Mouse (Mus musculus) gastrocnemius, postnatal 4 days (tissue): ENCODE measurements at regions not wholly inside any gene's neighbourhood (a gene's known extent, or its start where the extent isn't known, plus 50 kb on each side); places are given as distances from the start of the nearest gene placed in this dataset.

Experiments used
- DNase-seq, 2 experiments: peaks; one replicate each; pipeline ENCODE4 v3.0.0; 2021 to 2022; ENCODE audit warnings: low spot score in 2 of 2, mixed read lengths in 2 of 2

DNA sequence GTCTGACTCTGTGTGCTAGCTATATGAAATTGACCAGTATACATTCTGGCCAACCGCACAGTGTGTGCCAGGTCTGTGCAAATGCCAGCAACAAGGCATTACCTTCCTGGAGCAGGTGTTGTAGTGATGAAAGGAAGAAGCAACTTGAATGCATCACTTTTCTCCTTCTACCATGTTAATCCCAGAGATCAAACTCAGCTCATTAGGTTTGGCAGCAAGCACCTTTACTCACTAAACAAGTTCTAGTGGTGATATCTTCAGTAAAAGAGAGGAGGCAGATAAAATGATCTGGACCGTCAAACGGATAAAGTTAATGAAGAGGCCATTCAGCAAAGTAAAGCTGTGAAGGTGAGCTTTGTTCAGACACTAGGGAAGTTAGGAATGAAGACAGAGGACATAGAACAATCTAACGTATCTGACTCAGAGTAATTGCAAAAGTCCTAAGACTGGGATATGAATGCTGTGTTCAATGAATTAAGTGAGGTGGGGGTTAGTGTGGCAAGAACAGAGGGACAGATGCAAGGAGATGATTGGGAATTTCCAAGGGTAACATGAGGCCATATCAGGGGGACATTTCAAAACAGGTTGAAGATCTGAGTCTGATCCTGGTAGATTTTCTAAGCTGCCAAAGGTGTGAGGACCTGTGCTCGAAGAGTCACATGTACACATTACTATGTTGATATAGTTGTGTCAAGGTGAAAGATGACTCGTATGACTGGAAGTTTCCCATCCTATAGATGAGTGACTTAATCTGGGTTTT, 1478.4 kb upstream of the Slc10a2 start:
- DNase-seq, result no peak

DNA sequence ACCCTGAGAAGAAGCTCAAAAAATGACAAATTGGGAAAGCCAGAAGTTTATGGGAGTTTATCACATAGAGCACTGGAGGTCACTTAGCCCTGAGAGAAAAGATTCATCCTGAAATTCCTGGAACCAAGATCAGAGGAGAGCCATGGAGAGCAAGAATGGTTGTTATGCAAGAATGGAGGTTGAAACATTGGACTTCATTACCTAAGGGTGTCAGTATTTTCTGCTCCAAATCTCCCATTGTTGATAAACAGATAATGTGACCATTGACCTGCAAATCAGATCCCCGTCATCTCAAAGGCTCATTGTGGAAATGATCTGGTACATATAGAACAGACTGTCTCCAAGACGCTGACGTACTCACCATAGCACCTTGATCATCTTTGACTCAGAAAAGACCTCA, 1477.6 kb upstream of the Slc10a2 start:
- DNase-seq, result no peak

DNA sequence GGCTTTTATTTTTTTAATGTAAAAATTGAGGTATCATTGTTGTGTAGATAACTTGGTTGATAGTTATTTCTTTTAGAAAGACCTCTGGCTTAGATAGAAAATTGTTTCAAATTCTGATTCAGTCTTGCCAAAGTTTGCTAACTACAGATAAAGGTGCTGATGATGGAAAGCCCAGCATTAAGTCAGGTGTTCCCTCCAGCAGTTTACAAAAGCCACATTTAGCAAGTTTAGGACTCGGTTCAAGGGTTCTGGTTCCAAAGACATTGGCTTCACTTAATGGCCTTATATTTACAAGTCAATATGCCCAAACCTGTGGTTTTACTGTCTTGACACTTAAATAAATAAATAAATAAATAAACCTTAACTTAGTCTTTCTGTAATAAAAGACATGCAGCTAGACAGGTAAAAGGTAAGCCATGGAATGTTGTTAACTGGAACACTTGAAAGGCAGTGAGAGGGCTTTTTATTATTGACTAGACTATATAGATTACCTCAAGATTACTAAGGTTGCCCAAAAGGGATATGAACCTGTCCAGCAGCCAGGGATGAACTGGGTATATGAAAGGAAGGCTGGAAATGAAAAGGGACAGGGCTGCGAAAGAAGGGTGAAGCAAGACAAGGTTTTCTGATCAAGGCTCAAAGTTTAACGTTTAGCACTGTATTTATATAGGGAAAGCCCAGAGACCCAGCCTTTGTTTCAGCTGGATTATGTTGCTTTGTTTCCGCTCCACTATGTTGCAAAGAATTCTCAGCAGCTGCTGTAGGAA, 1472.9 kb upstream of the Slc10a2 start:
- DNase-seq, result no peak

DNA sequence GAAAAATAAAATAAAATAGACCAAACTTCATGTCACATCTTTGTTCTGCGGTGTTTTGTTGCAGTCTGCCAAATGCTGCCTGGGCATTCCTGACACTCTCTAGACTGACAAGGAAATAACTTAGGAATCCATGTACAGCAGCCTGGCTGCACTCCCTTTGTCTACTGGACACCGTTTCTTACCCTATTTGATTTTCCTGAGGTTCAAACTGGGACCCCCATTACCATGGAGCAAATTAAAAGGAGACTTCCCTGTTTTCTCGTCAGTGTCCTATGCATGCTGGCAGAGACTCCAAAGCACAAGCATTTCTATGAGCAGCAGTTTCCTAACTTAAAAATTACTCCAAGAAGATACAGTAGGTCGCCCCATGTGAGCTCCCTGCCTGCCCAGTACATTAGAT, 1470.1 kb upstream of the Slc10a2 start:
- no peak for DNase-seq

DNA sequence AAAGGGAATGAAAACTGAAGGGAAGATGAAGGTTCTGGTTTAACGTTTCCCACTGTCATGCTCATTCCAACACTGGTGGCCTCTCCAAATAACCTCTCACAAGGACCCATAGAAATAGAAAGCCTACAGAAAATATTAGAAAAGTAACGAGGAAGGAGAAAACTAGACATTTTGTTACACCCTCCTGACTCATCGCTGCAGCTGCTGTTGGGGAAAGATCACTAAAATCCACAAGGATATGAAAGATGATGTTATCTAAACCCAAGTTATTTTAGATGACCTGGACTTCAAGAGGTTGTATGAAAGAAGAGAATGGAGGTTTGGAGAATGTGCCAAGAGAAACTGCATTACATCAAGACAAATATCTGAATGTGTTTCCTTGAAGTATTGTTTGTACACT, 1468.3 kb upstream of the Slc10a2 start:
- DNase-seq, result no peak

DNA sequence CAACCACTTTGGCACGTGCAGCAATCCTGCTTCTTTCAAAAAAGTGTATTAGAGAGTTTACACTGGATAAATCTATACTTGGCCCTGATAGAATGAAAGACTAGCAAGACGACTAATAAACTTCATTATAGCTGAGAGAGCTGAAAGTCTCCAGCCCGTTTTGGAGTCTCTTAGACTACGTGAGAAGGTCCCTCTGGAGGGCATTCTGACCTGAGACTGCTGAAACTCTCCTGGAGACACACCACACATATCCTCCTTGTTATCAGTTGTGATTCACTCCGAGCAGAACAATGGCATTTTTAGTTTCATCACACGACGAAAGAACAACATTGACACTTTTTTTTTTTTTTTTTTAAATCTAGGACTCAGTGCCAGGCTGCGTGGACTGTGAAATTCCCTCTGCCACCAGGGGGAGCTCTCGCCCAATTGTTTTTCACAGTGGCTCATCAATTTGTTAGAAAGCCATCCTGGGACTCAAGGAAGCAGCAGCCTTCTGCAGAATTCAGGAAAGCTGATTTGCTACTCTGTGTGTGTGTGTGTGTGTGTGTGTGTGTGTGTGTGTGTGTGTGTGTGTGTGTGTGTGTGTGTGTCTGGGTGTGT, 1467.0 kb upstream of the Slc10a2 start:
- peak; percentile 62 to 77 for DNase-seq

DNA sequence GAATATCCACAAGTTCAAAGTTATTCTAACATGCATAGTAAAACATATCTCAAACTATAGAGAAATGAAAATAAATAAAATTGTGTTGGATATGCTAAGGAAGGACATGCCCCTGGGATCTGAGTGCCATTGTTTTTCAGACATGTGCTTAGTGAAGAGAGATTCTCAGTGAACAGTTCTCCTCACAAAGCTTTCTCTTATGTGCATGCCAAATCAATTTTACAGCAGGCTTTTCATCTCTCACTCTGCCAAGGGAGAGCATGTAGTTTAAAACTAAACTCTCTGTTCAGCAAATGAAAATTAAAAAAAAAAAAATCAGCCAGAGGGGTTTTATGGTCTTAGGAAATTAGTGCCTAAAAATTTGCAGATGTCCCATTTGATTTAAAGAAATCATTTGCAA, 1445.8 kb upstream of the Slc10a2 start:
- no peak for DNase-seq

DNA sequence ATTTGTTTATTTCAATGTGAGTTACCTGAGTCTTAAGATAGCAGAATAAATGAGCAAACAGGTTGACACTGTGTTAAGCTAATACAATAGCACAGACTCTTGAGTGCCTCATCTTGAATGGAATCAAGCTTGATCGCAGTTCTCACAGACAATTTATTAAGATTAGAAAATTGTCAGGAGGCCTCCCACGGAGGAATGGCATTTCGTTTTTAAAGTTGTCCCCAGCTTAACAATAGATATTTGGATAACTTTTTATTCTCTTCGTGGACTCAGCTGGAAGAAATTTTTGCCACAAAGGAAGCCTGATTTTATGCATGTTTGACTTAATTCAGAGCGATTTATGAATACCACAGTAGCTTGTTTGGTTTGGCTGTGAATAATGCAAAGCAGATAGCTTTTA, 1422.0 kb upstream of the Slc10a2 start:
- no peak for DNase-seq

DNA sequence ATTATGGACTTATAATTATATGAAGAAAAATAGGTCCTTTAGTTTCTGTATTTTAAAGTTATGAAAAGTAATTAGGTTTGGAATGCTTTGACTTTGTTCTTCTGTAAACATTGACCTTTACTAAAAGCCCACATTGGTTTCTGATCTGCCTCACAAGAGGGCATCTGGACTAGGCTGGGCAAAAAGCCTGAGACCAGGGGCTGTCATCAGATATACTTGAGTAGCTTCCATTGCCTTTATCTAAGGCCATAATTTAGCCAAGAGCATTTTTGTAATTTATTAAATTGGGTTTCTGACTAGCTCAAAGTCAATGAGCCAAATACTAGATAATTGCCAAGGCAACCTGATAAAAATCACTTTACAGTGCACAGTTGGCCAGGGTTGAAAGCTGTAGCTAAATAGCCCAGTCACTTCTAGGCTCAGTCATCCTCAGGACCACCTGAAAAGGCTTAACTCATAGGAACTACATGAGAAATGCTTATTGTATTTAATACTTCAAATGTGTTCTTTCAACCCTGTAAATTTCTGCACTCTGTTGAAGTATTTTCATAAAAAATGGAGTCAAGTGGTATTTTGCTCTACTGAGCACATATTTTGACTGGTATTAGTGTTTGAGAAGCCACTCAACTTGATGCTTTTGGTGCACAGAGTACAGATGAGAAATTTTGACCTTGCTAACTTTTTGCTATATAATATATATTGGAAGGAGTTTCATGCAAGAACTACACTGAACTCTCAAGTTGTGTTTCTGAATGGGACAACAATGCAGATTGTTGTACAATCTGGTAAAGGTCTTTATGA, 1410.9 kb upstream of the Slc10a2 start:
- no peak for DNase-seq

DNA sequence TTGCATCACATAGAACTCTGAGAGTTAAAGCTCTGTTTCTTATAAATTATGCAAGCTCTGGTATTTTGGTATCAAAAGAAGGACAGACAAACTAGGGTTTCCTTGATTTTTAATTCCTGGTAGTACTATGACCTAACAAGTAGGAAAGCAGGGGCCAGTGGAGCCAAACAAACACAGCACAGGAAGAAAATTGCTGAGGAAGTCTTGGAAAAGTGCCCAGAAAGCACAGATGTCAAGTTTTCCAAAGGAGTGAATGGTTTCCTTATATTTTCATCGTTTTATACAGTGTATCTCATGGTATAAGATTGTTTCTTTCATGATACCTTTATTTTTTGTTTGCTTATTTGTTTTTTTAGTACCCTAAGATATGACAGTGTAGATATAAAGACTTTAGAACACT, 1387.3 kb upstream of the Slc10a2 start:
- no peak for DNase-seq

DNA sequence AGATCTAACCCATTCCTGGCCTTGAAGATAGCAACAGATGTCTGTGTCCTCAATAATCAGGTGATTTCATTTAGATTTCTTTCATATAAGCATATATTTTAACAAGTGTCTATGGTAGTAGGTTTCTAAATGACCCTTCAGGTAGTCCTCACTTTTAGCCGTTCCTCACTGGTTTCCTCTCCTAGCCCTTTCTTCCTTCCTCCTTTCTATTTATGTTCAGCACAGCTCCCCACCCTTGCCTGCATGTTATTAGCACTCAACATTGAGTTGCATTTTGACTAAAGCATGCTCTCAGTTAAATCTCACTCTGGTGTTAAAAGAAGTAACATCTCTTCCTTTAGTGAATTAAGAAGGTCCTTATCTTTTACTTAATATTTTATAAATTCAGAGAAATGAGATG, 1376.8 kb upstream of the Slc10a2 start:
- DNase-seq, result no peak

DNA sequence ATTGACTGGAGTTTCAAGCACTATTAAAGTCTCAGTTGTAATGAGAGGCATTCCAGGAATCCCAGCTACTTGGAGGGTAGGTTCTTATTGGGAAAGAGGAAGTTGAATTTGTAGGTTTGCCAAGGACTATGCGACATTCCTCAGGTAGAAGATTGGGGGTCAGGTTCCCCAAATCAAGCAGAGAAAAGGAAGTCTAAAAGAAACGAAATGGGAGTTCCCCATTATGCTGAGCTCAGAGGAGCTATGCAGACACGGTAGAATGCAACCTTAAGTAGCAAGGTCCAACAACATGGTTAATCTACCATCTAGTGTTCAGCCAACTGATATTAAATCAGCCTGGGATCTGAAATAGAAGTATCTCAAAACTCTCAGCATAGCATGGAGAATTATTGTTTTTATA, 1365.9 kb upstream of the Slc10a2 start:
- DNase-seq, result no peak

DNA sequence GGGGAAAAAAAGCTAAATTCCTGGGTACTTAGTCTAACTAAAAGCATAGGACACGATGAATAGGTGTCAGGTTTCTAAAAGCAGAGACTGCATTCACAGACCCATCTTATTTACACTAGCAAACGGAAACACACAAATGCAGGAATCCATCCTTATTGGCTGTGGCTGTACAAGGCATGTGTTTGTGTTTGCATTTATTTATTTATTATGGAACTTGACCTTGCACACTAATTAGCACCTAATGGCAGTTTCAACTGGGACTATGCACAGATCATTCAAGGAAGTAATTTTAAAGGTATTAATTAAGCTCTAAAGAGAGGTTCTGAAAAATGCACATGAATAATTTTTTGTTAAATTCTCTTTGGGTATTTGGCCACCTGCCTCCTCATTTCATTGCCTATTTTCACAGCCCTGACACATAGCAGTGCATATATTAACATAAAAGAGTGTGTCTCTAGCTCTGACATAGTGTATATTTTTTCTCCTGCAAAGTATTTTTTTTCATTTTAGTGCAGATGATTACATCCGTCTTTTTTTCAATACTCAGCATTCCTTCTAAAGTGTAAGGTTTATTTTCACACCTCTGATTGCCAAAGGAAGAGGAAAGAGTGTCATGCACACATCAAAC, 1351.5 kb upstream of the Slc10a2 start:
- DNase-seq, result no peak

DNA sequence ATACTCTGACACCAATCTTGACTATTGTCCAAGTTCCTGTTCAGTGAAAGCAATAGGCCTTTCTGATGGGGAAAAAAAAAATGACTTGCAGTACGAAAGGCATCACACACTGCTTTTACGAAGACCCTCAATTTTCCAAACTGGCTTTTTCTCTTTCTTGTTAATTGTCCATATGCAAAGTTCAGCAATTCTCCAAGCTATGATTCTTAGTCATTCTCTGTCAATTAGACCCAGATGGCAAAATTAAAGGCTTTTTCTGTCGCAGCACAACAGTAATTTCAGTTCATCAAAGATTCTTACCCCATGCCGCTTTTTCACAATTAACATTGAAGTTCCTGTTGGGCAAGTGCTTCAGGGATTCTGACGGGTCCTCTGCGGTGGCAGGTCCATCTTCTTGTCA, 1343.2 kb upstream of the Slc10a2 start:
- DNase-seq, result no peak

DNA sequence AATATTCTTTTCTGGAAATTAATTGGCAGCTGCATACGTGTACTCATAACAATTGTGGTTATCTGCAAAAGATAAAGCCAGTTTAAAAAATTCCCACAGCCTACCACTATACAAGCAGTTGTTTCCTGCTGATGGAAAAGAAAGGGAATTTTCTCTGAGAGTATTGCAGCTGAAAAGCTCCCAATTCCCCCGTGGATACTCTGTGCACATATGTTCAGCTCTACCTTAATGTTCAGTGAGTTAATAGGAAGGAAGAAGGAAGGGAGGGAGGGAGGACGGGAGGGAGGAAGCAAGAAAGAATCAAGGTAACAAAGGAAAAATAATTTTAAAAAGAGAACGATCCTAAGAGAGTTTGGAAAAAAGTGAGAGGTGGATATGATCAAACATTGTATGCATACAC, 1333.9 kb upstream of the Slc10a2 start:
- no peak for DNase-seq
